Mouse (Mus musculus) forebrain, postnatal 0 days (tissue): ENCODE measurements around the gene Opalin. TPM values are rescaled to one million over a fixed set of nuclear protein-coding genes. Genes with fewer than 3 reads are reported as not detected.

Source experiments
- ATAC-seq: fragments of 200-750 bp; cut with Nextera tagmentation; 2 replicates; pipeline ENCODE4 v1.8.0; 2017; ENCODE audit warnings: mild to moderate bottlenecking, moderate library complexity
- DNase-seq: peaks from one replicate; pipeline ENCODE4 v3.0.0-alpha.2; 2015
- H3K27ac ChIP-seq: fragments of 300-500 bp; sonication (generic); 2 replicates; pipeline ENCODE4 v1.5.1; 2014; ENCODE audit warnings: low read depth, mild to moderate bottlenecking, antibody characterized with exemption, low read length, moderate library complexity, mixed read lengths
- H3K27me3 ChIP-seq: fragments of 300-500 bp; sonication (generic); 2 replicates; pipeline ENCODE4 v1.6.1; 2014; ENCODE audit warnings: mild to moderate bottlenecking, low read length, mixed read lengths; ENCODE audit not compliant: insufficient read depth
- H3K36me3 ChIP-seq: fragments of 300-500 bp; sonication (generic); 2 replicates; pipeline ENCODE4 v1.6.1; 2014; ENCODE audit warnings: mild to moderate bottlenecking, moderate library complexity; ENCODE audit not compliant: insufficient read depth
- H3K4me1 ChIP-seq: fragments of 300-500 bp; sonication (generic); 2 replicates; pipeline ENCODE4 v1.6.1; 2014; ENCODE audit warnings: antibody characterized with exemption; ENCODE audit not compliant: insufficient read depth
- H3K4me2 ChIP-seq: fragments of 300-500 bp; sonication (generic); 2 replicates; pipeline ENCODE4 v1.6.1; 2014; ENCODE audit warnings: low read depth, mild to moderate bottlenecking, moderate library complexity
- H3K4me3 ChIP-seq: fragments of 300-500 bp; sonication (generic); 2 replicates; pipeline ENCODE4 v1.5.1; 2014; ENCODE audit warnings: low read depth, low read length, mixed read lengths
- H3K9ac ChIP-seq: fragments of 300-500 bp; sonication (generic); 2 replicates; pipeline ENCODE4 v1.6.1; 2014; ENCODE audit warnings: mild to moderate bottlenecking
- H3K9me3 ChIP-seq: fragments of 300-500 bp; sonication (generic); 2 replicates; pipeline ENCODE4 v1.6.1; 2016; ENCODE audit warnings: low read length
- CTCF ChIP-seq: sonication (generic); IDR thresholded peaks from 2 replicates; pipeline ENCODE4 v1.5.1; 2016; ENCODE audit warnings: antibody characterized with exemption, control low read depth, low read depth
- WGBS: fragments of 180-500 bp; shearing (Covaris S2); extraction: QIAGEN DNeasy Blood & Tissue Kit; methylation state at CpG from one replicate; pipeline ENCODE4 v1.1.7; 2014; 5-methylcytosine and 5-hydroxymethylcytosine counted together
- polyA plus RNA-seq: library from polyadenylated mRNA; unstranded; fragments of >200 nt; fragmentation: Nextera tagmentation; extraction: Ambion mirVana; gene quantifications from 2 replicates; pipeline ENCODE4 v1.2.1, GENCODE M21; 2015
- total RNA-seq: library from RNA; depleted of rRNA; stranded (reverse); fragments of >200 nt; gene quantifications from 2 replicates; pipeline ENCODE4 v1.2.3, GENCODE M21; 2014

Gene Opalin
- total and polyA plus RNA-seq, 2 experiments from 2014 or later, result not detected

DNA sequence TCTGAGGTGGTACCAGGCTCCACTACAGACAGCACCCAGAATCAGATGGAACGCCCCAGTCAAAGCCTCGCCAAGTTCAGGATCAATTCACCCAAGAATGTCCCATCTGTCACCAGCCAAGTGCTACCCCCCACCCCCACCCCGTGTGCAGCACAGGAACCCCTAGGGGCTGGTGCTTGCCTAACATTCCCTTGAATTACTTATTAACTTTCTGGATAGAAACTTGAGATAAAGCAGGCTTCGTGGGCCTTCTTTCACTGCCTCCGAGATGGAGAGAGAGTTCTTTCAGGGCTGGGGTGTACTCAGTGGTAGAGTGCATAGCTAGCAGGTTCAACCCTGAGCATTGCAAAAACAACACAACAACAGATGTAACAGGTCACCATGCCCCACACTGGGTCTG is 24.7 kb downstream of the Opalin start:
- DNase-seq, result no peak
- H3K4me2 ChIP-seq, result no peak overlapping the region
- H3K36me3 ChIP-seq, result no peaks in the 10 kb centered on the region
- H3K9ac ChIP-seq, result no peak overlapping the region
- H3K27me3 ChIP-seq, result no peaks in the 10 kb centered on the region
- no peak overlapping the region for H3K27ac ChIP-seq
- no peak for TF ChIP-seq CTCF
- no peak overlapping the region for H3K4me3 ChIP-seq
- no peaks in the 10 kb centered on the region for H3K9me3 ChIP-seq
- no peaks in the 10 kb centered on the region for H3K4me1 ChIP-seq
- WGBS, result 84% methylated on average over 5 of the region's 5 CpGs
- ATAC-seq, result no peak

DNA sequence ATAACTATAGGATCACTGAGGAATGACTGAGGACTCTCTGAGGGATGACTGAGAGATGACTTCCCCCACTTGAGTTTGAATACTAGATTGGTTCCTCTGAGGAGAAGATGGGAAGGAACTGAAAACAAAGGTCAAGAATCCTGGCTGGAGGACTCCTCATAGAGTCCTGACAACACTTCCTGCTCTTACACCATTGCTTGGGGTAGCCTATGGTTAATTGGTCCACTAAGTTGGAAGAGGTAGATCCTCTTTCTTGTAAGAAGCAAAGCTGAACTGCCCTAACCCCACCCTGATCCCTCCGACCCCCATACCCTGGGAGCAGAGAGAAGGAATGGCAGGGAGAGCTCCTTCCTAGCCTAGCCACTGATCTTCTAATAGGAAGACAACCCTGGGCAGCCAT is 25.2 kb downstream of the Opalin start:
- WGBS, result 100% methylated on average over 1 of the region's 1 CpGs
- Histone ChIP-seq H3K9me3 (no peaks in the 10 kb centered on the region), H3K4me1 (no peaks in the 10 kb centered on the region), H3K36me3 (no peaks in the 10 kb centered on the region), H3K9ac (no peak overlapping the region), H3K4me2 (no peak overlapping the region), H3K27ac (no peak overlapping the region), H3K27me3 (no peaks in the 10 kb centered on the region), H3K4me3 (no peak overlapping the region)
- TF ChIP-seq CTCF, result no peak
- ATAC-seq (no peak), DNase-seq (no peak)

DNA sequence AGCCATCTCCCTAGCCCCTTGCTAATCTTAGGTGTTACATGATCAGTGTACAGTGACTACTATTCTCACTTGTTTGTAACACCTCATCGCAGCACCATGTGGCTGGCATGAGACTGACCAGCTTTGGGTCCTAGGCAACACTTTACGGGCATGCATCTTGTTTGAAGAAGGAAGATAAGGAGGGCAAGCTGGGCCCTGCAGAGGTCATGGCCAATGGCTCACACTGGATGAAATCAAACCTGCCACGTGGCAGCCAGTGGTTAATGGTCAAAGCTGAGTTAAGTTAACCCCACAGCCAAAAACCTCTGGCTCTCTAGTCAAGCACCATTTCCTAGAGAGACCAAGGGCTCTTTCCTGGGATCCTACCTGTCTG is 28.7 kb downstream of the Opalin start:
- Histone ChIP-seq H3K9me3 (no peaks in the 10 kb centered on the region), H3K27ac (peak overlapping the region; percentile 40; the same call in 1 of the 2 replicates), H3K4me3 (no peak overlapping the region), H3K4me2 (no peak overlapping the region), H3K9ac (no peak overlapping the region), H3K4me1 (no peaks in the 10 kb centered on the region), H3K27me3 (no peaks in the 10 kb centered on the region), H3K36me3 (no peaks in the 10 kb centered on the region)
- TF ChIP-seq CTCF, result no peak
- 89% methylated on average over 3 of the region's 3 CpGs for WGBS
- ATAC-seq, result peak; percentile 5; the same call in 1 of the 2 replicates
- DNase-seq, result no peak

DNA sequence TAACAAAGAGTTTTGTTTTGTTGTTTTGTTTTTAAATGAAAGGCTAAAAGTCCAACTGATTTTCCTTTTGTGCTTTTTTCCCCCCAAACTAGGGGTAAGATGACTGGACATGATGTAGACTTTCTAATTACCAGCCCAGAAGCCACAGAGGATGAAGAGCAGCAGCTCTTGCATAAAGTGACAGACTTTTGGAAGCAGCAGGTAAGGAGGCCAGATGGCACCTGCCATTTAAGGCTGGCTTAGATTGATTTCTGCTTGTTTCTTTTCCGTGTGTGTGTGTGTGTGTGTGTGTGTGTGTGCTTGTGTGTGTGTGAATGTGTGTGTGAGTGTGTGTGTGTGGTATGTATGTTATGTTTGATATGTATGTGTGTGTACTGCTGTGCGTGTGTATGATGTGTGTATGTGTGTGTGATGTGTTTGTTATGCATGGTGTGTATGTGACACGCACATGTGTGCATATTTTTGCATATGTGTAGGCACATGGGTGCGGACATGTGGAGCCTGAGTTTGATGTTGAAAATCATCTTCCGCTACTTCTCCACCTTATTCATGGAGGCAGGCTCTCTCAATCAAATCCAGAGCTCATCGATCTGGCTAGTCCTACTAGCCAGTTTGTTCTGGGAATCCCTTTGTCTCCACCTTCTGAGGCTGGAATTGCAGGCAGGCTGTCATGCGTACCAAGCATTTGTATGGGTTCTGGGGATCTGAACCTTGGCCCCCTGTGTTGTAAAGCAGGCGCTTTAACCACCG is 29.3 kb downstream of the Opalin start:
- no peaks in the 10 kb centered on the region for H3K36me3 ChIP-seq
- no peaks in the 10 kb centered on the region for H3K9me3 ChIP-seq
- WGBS, result 70% methylated on average over 9 of the region's 9 CpGs
- no peak for TF ChIP-seq CTCF
- H3K4me1 ChIP-seq, result no peaks in the 10 kb centered on the region
- peak overlapping the region; percentile 40; the same call in 1 of the 2 replicates for H3K27ac ChIP-seq
- no peak overlapping the region for H3K9ac ChIP-seq
- H3K27me3 ChIP-seq, result no peaks in the 10 kb centered on the region
- DNase-seq (peak; percentile 73), ATAC-seq (peak; percentile 67)
- H3K4me2 ChIP-seq, result peak overlapping the region; percentile 13; the same call in 1 of the 2 replicates
- no peak overlapping the region for H3K4me3 ChIP-seq

DNA sequence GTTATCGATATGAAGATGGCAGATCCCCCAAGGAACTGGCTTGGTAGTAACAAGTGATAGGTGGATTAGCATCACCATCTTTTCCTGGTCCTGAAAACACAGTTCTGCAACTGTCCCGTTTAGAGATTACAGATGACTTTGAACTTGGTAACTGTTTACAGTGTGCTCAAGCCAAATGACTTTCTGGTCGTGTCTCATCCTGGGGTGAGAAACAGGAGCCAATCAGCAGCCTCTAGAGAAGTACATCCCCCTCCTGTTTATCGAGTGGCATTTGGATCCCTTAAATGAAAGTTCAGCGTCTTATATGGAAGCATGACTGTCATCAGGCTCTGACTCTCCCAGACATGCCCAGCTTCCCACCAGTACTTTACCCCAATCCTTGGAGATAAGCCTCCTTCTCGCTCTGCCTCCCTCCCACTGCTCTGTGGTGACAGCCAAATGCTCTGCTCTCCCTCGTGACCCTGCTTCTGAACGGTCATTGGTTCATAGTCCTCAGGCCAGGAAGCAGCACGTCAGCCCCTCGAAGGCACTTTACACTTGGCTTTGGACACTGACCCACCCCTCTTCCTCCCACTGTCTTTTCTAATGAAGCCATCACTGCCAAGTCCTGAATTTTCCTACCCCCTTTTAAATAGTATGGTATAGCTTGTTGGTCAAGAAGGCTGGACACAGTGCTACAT is 31.7 kb downstream of the Opalin start:
- 61% methylated on average over 10 of the region's 10 CpGs for WGBS
- no peak for TF ChIP-seq CTCF

DNA sequence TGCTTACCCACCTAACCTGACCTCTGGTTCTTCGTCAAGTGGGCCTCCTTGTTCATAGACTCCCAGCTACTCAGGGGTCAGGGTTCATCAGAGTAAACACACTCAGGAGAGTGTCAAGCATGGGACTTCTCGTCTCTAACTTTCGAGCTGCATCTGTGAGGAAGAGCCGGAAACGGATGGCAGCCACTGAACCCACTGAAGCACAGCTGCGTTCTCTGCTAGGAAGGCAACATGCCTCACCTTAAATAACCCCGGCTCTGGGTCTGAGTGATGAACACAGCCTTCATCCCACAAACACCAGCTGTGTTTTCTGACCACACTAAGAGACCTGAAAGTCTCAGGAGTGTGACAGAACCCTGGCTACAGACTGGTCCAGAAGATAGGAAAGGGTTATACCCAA is 37.8 kb downstream of the Opalin start:
- DNase-seq, result no peak
- Histone ChIP-seq H3K27me3 (no peaks in the 10 kb centered on the region), H3K4me2 (no peak overlapping the region), H3K9ac (no peak overlapping the region), H3K27ac (no peak overlapping the region), H3K9me3 (no peaks in the 10 kb centered on the region), H3K36me3 (no peaks in the 10 kb centered on the region), H3K4me3 (no peak overlapping the region), H3K4me1 (no peaks in the 10 kb centered on the region)
- WGBS, result 89% methylated on average over 7 of the region's 7 CpGs
- no peak for ATAC-seq
- no peak for TF ChIP-seq CTCF

More for the DNA sequence above, 31.7 kb downstream of the Opalin start:
- Histone ChIP-seq H3K27ac (no peak overlapping the region), H3K27me3 (no peaks in the 10 kb centered on the region), H3K9ac (no peak overlapping the region), H3K4me2 (no peak overlapping the region), H3K9me3 (no peaks in the 10 kb centered on the region), H3K36me3 (no peaks in the 10 kb centered on the region), H3K4me1 (no peaks in the 10 kb centered on the region), H3K4me3 (no peak overlapping the region)
- DNase-seq (no peak), ATAC-seq (no peak)

DNA sequence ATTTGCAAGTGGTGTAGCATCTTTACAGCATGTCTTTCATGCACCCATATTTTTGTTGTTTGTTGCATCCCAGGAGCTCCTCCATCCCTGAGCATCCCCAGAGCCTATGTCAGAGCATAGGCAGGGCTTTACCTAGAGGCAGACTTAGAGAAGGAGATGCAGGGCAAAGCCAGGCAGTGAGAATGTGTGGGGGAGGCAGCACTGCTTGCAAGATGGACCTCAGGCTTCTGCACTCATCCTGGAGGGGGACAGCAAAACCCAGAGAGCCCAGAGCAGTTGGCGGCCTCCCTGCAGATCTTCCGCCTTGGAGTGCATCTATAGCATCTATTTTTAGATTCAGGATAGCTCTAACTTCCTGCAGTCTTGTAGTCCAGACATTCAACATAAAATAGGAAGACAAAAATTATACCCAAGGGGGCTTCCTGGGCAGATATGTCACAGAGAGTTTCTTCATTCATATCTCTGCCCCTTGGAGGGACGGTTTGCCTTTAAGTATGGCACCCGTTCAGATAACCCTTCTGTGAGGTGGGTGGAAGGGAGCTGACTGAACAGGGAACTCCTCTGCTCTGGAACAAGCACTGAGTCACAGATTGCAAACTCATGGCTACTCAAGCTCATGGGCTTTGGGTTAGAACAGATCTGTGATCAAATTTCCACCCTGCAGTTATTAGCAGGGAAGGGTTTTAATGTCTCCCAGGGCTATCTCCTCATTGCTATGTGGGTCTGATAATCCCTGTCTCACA is 40.9 kb downstream of the Opalin start:
- Histone ChIP-seq H3K9ac (no peak overlapping the region), H3K27ac (no peak overlapping the region), H3K4me3 (no peak overlapping the region), H3K4me1 (no peaks in the 10 kb centered on the region), H3K4me2 (no peak overlapping the region), H3K36me3 (no peaks in the 10 kb centered on the region), H3K9me3 (no peaks in the 10 kb centered on the region), H3K27me3 (no peaks in the 10 kb centered on the region)
- no peak for DNase-seq
- 88% methylated on average over 4 of the region's 4 CpGs for WGBS
- no peak for ATAC-seq
- no peak for TF ChIP-seq CTCF
